Mouse (Mus musculus) hindbrain, embryonic 11.5 days (tissue): ENCODE results near the gene Hoxc11. TPM values are rescaled to one million over a fixed set of nuclear protein-coding genes. Genes with fewer than 3 reads are reported as not detected.
A peak's percentile ranks its signal among the peaks of the same experiment; 100 is the strongest.

Source experiments
- ATAC-seq: fragments of 200-750 bp; cut with Nextera tagmentation; 2 replicates; pipeline ENCODE4 v1.8.0; 2017; ENCODE audit warnings: mild to moderate bottlenecking, moderate TSS enrichment, moderate library complexity; ENCODE audit not compliant: low FRiP score
- DNase-seq: peaks from one replicate; pipeline ENCODE4 v3.0.0-alpha.2; 2015; ENCODE audit warnings: low spot score
- H3K27ac ChIP-seq: fragments of 300-500 bp; sonication (generic); 2 replicates; pipeline ENCODE4 v1.5.1; 2014; ENCODE audit warnings: mild to moderate bottlenecking, low read depth, low read length
- H3K27me3 ChIP-seq: fragments of 300-500 bp; sonication (generic); 2 replicates; pipeline ENCODE4 v1.6.1; 2014; ENCODE audit warnings: mild to moderate bottlenecking, low read length, moderate library complexity, mixed read lengths; ENCODE audit not compliant: control insufficient read depth, insufficient read depth
- H3K36me3 ChIP-seq: fragments of 300-500 bp; sonication (generic); 2 replicates; pipeline ENCODE4 v1.6.1; 2014; ENCODE audit warnings: mild to moderate bottlenecking, low read length, moderate library complexity, mixed read lengths; ENCODE audit not compliant: control insufficient read depth, insufficient read depth
- H3K4me1 ChIP-seq: fragments of 300-500 bp; sonication (generic); replicated peaks from 2 replicates; pipeline ENCODE4 v1.6.1; 2014; ENCODE audit warnings: low read length, mixed read lengths; ENCODE audit not compliant: control insufficient read depth, insufficient read depth
- H3K4me2 ChIP-seq: fragments of 300-500 bp; sonication (generic); replicated peaks from 2 replicates; pipeline ENCODE4 v1.6.1; 2014; ENCODE audit warnings: mild to moderate bottlenecking, low read depth, low read length
- H3K4me3 ChIP-seq: fragments of 300-500 bp; sonication (generic); 2 replicates; pipeline ENCODE4 v1.5.1; 2014; ENCODE audit warnings: low read depth, low read length
- H3K9ac ChIP-seq: fragments of 300-500 bp; sonication (generic); 2 replicates; pipeline ENCODE4 v1.6.1; 2014; ENCODE audit warnings: low read depth, low read length
- H3K9me3 ChIP-seq: fragments of 300-500 bp; sonication (generic); 2 replicates; pipeline ENCODE4 v1.6.1; 2016; ENCODE audit warnings: low read length; ENCODE audit not compliant: control insufficient read depth
- WGBS: fragments of 180-500 bp; shearing (Covaris S2); extraction: QIAGEN DNeasy Blood & Tissue Kit; methylation state at CpG from one replicate; pipeline ENCODE4 v1.1.7; 2014; 5-methylcytosine and 5-hydroxymethylcytosine counted together
- polyA plus RNA-seq: library from polyadenylated mRNA; unstranded; fragments of >200 nt; fragmentation: Nextera tagmentation; extraction: Ambion mirVana; gene quantifications from 2 replicates; pipeline ENCODE4 v1.2.1, GENCODE M21; 2014

Gene Hoxc11
- polyA plus RNA-seq, 1 experiment from 2014 or later, result not detected

GRCm38 (mm10) chr15:102919336-102920180, 34.7 kb upstream of the Hoxc11 start:
- peaks cover 95% of the 10 kb centered on the region for H3K27me3 ChIP-seq
- H3K9ac ChIP-seq, result no peak overlapping the region
- 0 out of 2 replicates have a peak, but pooled peaks cover 2% of the 10 kb centered on the region for H3K4me1 ChIP-seq
- DNase-seq, result peak; percentile 42
- no peak overlapping the region for H3K27ac ChIP-seq
- H3K4me2 ChIP-seq, result no peak overlapping the region
- 3% methylated on average over 12 of the region's 12 CpGs for WGBS
- H3K36me3 ChIP-seq, result no peaks in the 10 kb centered on the region
- ATAC-seq, result no peak
- no peaks in the 10 kb centered on the region for H3K9me3 ChIP-seq
- H3K4me3 ChIP-seq, result no peak overlapping the region

- Histone ChIP-seq H3K4me2 (no peak overlapping the region), H3K4me1 (0 out of 2 replicates have a peak, but pooled peaks cover 2% of the 10 kb centered on the region), H3K9ac (no peak overlapping the region), H3K36me3 (no peaks in the 10 kb centered on the region), H3K27ac (no peak overlapping the region), H3K4me3 (no peak overlapping the region), H3K27me3 (peaks cover 96% of the 10 kb centered on the region), H3K9me3 (no peaks in the 10 kb centered on the region)
- DNase-seq (peak; percentile 82), ATAC-seq (peak; percentile 91)
- WGBS, result under 1% methylated on average over 16 of the region's 20 CpGs
These were observed 33.6 kb upstream of the Hoxc11 start for GRCm38 (mm10) chr15:102920619-102921018.

GRCm38 (mm10) chr15:102921053-102922011, 32.9 kb upstream of the Hoxc11 start, which contains the start of gene Hoxc13:
TSS of gene Hoxc13 (plus strand) at chr15:102921103.
- Histone ChIP-seq H3K4me1 (0 out of 2 replicates have a peak, but pooled peaks cover 2% of the 10 kb centered on the region), H3K27me3 (peaks cover 96% of the 10 kb centered on the region), H3K27ac (no peak within 1 kb of the TSS), H3K36me3 (no peaks in the 10 kb centered on the region), H3K9ac (no peak within 1 kb of the TSS), H3K4me3 (no peak within 1 kb of the TSS), H3K4me2 (no peak within 1 kb of the TSS), H3K9me3 (no peaks in the 10 kb centered on the region)
- WGBS, result 2% methylated on average over 50 of the region's 88 CpGs
- ATAC-seq (peak; percentile 55), DNase-seq (peak; percentile 51)

- DNase-seq (peak; percentile 52), ATAC-seq (no peak; the same call in 1 of the 2 replicates)
- no peak overlapping the region for H3K9ac ChIP-seq
- under 1% methylated on average over 24 of the region's 24 CpGs for WGBS
- no peaks in the 10 kb centered on the region for H3K9me3 ChIP-seq
- peaks cover 96% of the 10 kb centered on the region for H3K27me3 ChIP-seq
- H3K36me3 ChIP-seq, result no peaks in the 10 kb centered on the region
- no peak overlapping the region for H3K27ac ChIP-seq
- H3K4me1 ChIP-seq, result 0 out of 2 replicates have a peak, but pooled peaks cover 2% of the 10 kb centered on the region
- no peak overlapping the region for H3K4me2 ChIP-seq
- H3K4me3 ChIP-seq, result no peak overlapping the region
These were observed 32.2 kb upstream of the Hoxc11 start for GRCm38 (mm10) chr15:102922012-102922362.

GRCm38 (mm10) chr15:102922636-102923500, 31.4 kb upstream of the Hoxc11 start:
- Histone ChIP-seq H3K36me3 (no peaks in the 10 kb centered on the region), H3K9ac (no peak overlapping the region), H3K27me3 (peaks cover 96% of the 10 kb centered on the region), H3K9me3 (no peaks in the 10 kb centered on the region), H3K4me3 (no peak overlapping the region), H3K4me2 (no peak overlapping the region), H3K4me1 (0 out of 2 replicates have a peak, but pooled peaks cover 2% of the 10 kb centered on the region), H3K27ac (no peak overlapping the region)
- ATAC-seq, result no peak
- peak; percentile 43 for DNase-seq
- 14% methylated on average over 6 of the region's 6 CpGs for WGBS

- Histone ChIP-seq H3K9me3 (no peaks in the 10 kb centered on the region), H3K27me3 (peaks cover 97% of the 10 kb centered on the region), H3K36me3 (no peaks in the 10 kb centered on the region), H3K27ac (no peak overlapping the region), H3K9ac (no peak overlapping the region), H3K4me3 (no peak overlapping the region), H3K4me1 (no peaks in the 10 kb centered on the region), H3K4me2 (no peak overlapping the region)
- ATAC-seq (no peak), DNase-seq (no peak)
- WGBS, result 1% methylated on average over 40 of the region's 40 CpGs
These were observed 27.1 kb upstream of the Hoxc11 start for GRCm38 (mm10) chr15:102927032-102927645.

- Histone ChIP-seq H3K9me3 (no peaks in the 10 kb centered on the region), H3K4me3 (no peak overlapping the region), H3K9ac (no peak overlapping the region), H3K36me3 (no peaks in the 10 kb centered on the region), H3K4me1 (no peaks in the 10 kb centered on the region), H3K27me3 (peaks cover 100% of the 10 kb centered on the region), H3K27ac (no peak overlapping the region), H3K4me2 (no peak overlapping the region)
- WGBS, result under 1% methylated on average over 23 of the region's 23 CpGs
- ATAC-seq (no peak), DNase-seq (no peak)
These were observed 22.4 kb upstream of the Hoxc11 start for GRCm38 (mm10) chr15:102931706-102932358.
